Mouse (Mus musculus): ENCODE measurements around the gene Sult6b1. TPM values are rescaled to one million over a fixed set of nuclear protein-coding genes. Genes with fewer than 3 reads are reported as not detected.

The Sult6b1 gene
- not detected in 2 replicates for polyA plus RNA-seq (2012; rRNA removed)

GRCm38 (mm10) chr17:78906892-78907291 lies at the start of gene Sult6b1:
Sult6b1 (minus strand) TSS chr17:78906992.
- TF ChIP-seq POLR2A (IDR thresholded peaks at IDR 0.05; ENCODE audit: control insufficient read depth, extremely low read depth, insufficient read depth, low read length, poor library complexity) = no peak
- no peak for TF ChIP-seq CTCF (IDR thresholded peaks at IDR 0.05; ENCODE audit: borderline replicate concordance, control insufficient read depth, extremely low read depth, insufficient read depth, low read length, poor library complexity)
- 90% methylated on average over 5 of the region's 5 CpGs for WGBS
- no peak within 1 kb of the TSS for H3K27ac ChIP-seq (ENCODE audit: control insufficient read depth, insufficient read depth, low read length)
- no peak within 1 kb of the TSS for H3K4me3 ChIP-seq (ENCODE audit: control insufficient read depth, insufficient read depth, low read length)
- no peaks in the 10 kb centered on the region for H3K36me3 ChIP-seq (ENCODE audit: control insufficient read depth, insufficient read depth, low read length)
- peaks cover 2% of the 10 kb centered on the region; the same call in 1 of the 2 replicates for H3K4me1 ChIP-seq (replicated peaks; ENCODE audit: control insufficient read depth, insufficient read depth, low read length)
- H3K27me3 ChIP-seq (ENCODE audit: control insufficient read depth, insufficient read depth, low read length) = no peaks in the 10 kb centered on the region
- no peak for DNase-seq

GRCm38 (mm10) chr17:78953240-78953639 lies 46.4 kb upstream of the Sult6b1 start:
- WGBS = 98% methylated on average over 8 of the region's 8 CpGs
- H3K4me1 ChIP-seq (replicated peaks; ENCODE audit: control insufficient read depth, insufficient read depth, low read length) = no peaks in the 10 kb centered on the region
- no peak overlapping the region for H3K4me3 ChIP-seq (ENCODE audit: control insufficient read depth, insufficient read depth, low read length)
- no peak overlapping the region for H3K27ac ChIP-seq (ENCODE audit: control insufficient read depth, insufficient read depth, low read length)
- no peak for TF ChIP-seq CTCF (IDR thresholded peaks at IDR 0.05; ENCODE audit: borderline replicate concordance, control insufficient read depth, extremely low read depth, insufficient read depth, low read length, poor library complexity)
- no peak for TF ChIP-seq POLR2A (IDR thresholded peaks at IDR 0.05; ENCODE audit: control insufficient read depth, extremely low read depth, insufficient read depth, low read length, poor library complexity)
- no peaks in the 10 kb centered on the region for H3K27me3 ChIP-seq (ENCODE audit: control insufficient read depth, insufficient read depth, low read length)
- peaks cover 61% of the 10 kb centered on the region for H3K36me3 ChIP-seq (ENCODE audit: control insufficient read depth, insufficient read depth, low read length)
- no peak for DNase-seq

- 90% methylated on average over 5 of the region's 5 CpGs for WGBS
- H3K4me3 ChIP-seq (ENCODE audit: control insufficient read depth, insufficient read depth, low read length) = no peak overlapping the region
- H3K36me3 ChIP-seq (ENCODE audit: control insufficient read depth, insufficient read depth, low read length) = peaks cover 65% of the 10 kb centered on the region
- no peak overlapping the region for H3K27ac ChIP-seq (ENCODE audit: control insufficient read depth, insufficient read depth, low read length)
- DNase-seq = no peak
- H3K27me3 ChIP-seq (ENCODE audit: control insufficient read depth, insufficient read depth, low read length) = no peaks in the 10 kb centered on the region
- no peaks in the 10 kb centered on the region for H3K4me1 ChIP-seq (replicated peaks; ENCODE audit: control insufficient read depth, insufficient read depth, low read length)
- no peak for TF ChIP-seq CTCF (IDR thresholded peaks at IDR 0.05; ENCODE audit: borderline replicate concordance, control insufficient read depth, extremely low read depth, insufficient read depth, low read length, poor library complexity)
- no peak for TF ChIP-seq POLR2A (IDR thresholded peaks at IDR 0.05; ENCODE audit: control insufficient read depth, extremely low read depth, insufficient read depth, low read length, poor library complexity)
These were observed 45.3 kb upstream of the Sult6b1 start for GRCm38 (mm10) chr17:78952070-78952469.

- Histone ChIP-seq H3K27ac (ENCODE audit: control insufficient read depth, insufficient read depth, low read length) (no peak overlapping the region), H3K27me3 (ENCODE audit: control insufficient read depth, insufficient read depth, low read length) (no peaks in the 10 kb centered on the region), H3K36me3 (ENCODE audit: control insufficient read depth, insufficient read depth, low read length) (peaks cover 59% of the 10 kb centered on the region), H3K4me1 (replicated peaks; ENCODE audit: control insufficient read depth, insufficient read depth, low read length) (no peaks in the 10 kb centered on the region), H3K4me3 (ENCODE audit: control insufficient read depth, insufficient read depth, low read length) (no peak overlapping the region)
- 98% methylated on average over 5 of the region's 5 CpGs for WGBS
- TF ChIP-seq POLR2A (IDR thresholded peaks at IDR 0.05; ENCODE audit: control insufficient read depth, extremely low read depth, insufficient read depth, low read length, poor library complexity) = no peak
- TF ChIP-seq CTCF (IDR thresholded peaks at IDR 0.05; ENCODE audit: borderline replicate concordance, control insufficient read depth, extremely low read depth, insufficient read depth, low read length, poor library complexity) = no peak
- DNase-seq = no peak
These were observed 44.4 kb upstream of the Sult6b1 start for GRCm38 (mm10) chr17:78951225-78951624.

- no peak overlapping the region for H3K4me3 ChIP-seq (ENCODE audit: control insufficient read depth, insufficient read depth, low read length)
- no peaks in the 10 kb centered on the region for H3K27me3 ChIP-seq (ENCODE audit: control insufficient read depth, insufficient read depth, low read length)
- peaks cover under 1% of the 10 kb centered on the region for H3K36me3 ChIP-seq (ENCODE audit: control insufficient read depth, insufficient read depth, low read length)
- no peak for TF ChIP-seq POLR2A (IDR thresholded peaks at IDR 0.05; ENCODE audit: control insufficient read depth, extremely low read depth, insufficient read depth, low read length, poor library complexity)
- no peak for TF ChIP-seq CTCF (IDR thresholded peaks at IDR 0.05; ENCODE audit: borderline replicate concordance, control insufficient read depth, extremely low read depth, insufficient read depth, low read length, poor library complexity)
- WGBS = 97% methylated on average over 11 of the region's 11 CpGs
- H3K27ac ChIP-seq (ENCODE audit: control insufficient read depth, insufficient read depth, low read length) = no peak overlapping the region
- DNase-seq = no peak
- H3K4me1 ChIP-seq (replicated peaks; ENCODE audit: control insufficient read depth, insufficient read depth, low read length) = peaks cover under 1% of the 10 kb centered on the region; the same call in 1 of the 2 replicates
These were observed 35.8 kb upstream of the Sult6b1 start for GRCm38 (mm10) chr17:78942579-78942978.

GRCm38 (mm10) chr17:78938927-78939326 lies 32.1 kb upstream of the Sult6b1 start:
- 74% methylated on average over 4 of the region's 4 CpGs for WGBS
- no peak overlapping the region for H3K27ac ChIP-seq (ENCODE audit: control insufficient read depth, insufficient read depth, low read length)
- TF ChIP-seq CTCF (IDR thresholded peaks at IDR 0.05; ENCODE audit: borderline replicate concordance, control insufficient read depth, extremely low read depth, insufficient read depth, low read length, poor library complexity) (no peak), POLR2A (IDR thresholded peaks at IDR 0.05; ENCODE audit: control insufficient read depth, extremely low read depth, insufficient read depth, low read length, poor library complexity) (no peak)
- H3K36me3 ChIP-seq (ENCODE audit: control insufficient read depth, insufficient read depth, low read length) = peaks cover 16% of the 10 kb centered on the region
- H3K4me3 ChIP-seq (ENCODE audit: control insufficient read depth, insufficient read depth, low read length) = no peak overlapping the region
- H3K4me1 ChIP-seq (replicated peaks; ENCODE audit: control insufficient read depth, insufficient read depth, low read length) = peaks cover 7% of the 10 kb centered on the region
- no peaks in the 10 kb centered on the region for H3K27me3 ChIP-seq (ENCODE audit: control insufficient read depth, insufficient read depth, low read length)
- DNase-seq = no peak

Data from thymus, adult 2 months (tissue).